Mouse (Mus musculus) cerebellum, postnatal 25 days (tissue): ENCODE measurements around the gene Hdgfl2.
"Not testable (repeated sequence)": the region's sequence is repeated elsewhere in the genome, so short reads cannot be mapped to it uniquely, and the experiment has no call there.

Experiments used
- DNase-seq, 2 experiments: peaks; one replicate each; pipeline ENCODE4 v3.0.0; 2021; ENCODE audit warnings: mixed read lengths in 2 of 2

Hdgfl2 gene

DNA sequence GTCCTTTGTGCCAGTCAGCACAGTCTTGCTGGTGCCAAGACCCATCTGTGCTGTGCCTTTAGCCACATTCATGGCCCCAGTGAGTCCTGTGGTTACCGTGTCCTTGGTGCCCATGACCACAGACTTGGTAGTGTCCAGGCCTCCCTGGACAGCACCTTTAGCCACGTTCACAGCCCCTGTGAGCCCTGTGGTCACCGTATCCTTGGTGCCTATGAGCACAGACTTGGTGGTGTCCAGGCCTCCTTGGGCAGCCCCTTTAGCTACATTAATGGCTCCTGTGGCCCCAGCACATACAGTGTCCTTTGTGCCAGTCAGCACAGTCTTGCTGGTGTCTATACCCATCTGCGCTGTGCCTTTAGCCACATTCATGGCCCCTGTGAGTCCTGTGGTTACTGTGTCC, 27.0 kb downstream of the Hdgfl2 start:
- not testable (repeated sequence) for DNase-seq

- no peak for DNase-seq
Measured at GRCm38 (mm10) chr17:56106981-56107380, 27.5 kb downstream of the Hdgfl2 start.

DNA sequence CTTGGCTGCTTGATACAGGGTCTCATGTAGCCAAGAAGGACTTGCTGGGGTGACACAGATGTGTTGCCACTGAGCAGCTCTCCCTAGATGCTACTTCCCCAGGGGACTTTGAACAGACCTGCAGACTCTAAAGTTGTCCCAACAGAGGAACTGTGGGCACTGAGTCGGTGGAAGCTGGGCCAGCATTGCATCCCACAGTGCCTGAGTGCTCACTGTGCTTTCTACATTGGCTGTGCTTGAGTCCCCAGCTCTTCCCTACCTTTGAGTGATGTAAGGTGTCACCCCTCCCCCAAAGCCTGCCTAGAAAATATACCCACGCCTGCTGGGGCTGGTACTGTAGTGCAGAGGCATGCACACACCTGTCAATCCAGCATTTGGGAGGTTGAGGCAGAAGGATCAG, 28.3 kb downstream of the Hdgfl2 start:
- DNase-seq = no peak

DNA sequence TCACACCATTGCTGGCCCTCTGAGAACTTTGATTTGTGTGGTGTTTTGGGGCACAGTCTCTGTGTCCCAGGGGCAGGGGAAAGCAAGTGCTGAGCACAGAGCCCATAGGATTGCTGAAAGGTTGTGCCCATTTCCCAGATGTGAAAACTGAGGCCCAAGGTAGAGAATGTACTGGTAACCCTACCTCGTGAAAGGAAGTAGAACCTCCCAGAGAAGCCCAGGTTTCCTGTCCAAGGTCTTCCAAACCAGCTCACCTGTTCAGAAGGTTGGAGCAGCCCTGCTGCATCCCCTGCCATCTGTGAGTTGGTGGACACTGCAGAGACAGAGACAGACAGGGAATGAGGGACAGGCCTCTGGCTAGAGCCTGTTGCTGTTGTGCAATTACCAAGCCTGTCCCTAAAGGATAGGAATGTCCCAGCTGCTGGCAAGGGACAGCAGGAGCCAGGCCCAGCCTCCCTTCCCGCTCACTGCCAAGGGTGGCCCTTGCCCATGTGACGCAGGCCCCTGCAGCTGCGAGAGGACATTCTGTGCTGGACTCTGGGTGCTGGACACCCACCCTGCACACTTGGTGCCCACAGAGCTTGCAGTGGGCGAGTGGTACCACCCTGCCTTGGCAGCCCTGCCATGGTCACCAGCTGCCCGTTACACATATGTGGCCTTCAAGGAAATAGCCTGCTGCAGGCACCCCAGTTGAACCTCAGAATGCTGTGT, 29.1 kb downstream of the Hdgfl2 start:
- peak in 1 of 2 experiments; percentile 37 for DNase-seq

DNA sequence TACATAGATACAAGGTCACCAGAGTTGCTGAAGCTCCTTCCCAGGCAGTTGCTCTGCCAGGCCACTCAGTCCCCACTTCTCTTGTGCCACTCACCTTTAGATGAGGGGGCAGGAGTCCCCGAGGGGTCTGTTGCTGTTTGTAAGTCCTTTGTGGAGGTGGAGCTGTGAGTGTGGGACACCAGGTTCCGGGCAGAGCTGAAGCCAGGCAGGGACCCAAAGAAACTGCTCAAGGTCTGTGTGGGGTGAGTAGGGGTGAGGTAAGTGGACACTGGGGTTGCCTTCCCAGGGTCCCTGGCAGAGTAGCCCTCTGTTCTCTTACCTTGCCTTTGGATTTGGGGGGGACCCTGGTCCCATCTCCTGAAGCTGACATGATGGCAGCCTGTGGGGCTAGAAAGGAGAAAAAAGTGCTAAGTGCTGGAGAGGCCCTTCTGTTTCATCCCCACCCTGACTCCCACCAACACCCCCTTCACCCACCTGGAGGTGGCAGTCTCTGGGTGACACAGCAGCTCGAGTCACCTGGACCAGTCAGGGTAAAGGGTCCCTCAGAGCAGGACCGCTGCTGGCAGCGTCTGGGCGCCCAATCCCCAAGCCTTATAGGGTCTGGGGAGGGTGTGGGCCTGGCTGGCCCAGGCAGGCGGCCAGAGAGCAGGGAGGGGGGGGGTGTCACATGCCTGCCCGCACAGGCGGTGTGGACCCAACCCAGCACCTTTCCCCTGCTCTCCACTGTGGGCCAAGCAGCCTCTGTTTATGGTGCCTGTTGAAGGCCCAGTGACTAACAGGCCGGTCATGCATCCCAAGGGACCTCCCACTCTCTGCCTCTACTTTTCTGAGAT, 30.0 kb downstream of the Hdgfl2 start, which contains the start of gene Plin4:
Plin4 (minus strand) TSS at position 585 of the 833 bp plus-strand sequence.
- no peak for DNase-seq

DNA sequence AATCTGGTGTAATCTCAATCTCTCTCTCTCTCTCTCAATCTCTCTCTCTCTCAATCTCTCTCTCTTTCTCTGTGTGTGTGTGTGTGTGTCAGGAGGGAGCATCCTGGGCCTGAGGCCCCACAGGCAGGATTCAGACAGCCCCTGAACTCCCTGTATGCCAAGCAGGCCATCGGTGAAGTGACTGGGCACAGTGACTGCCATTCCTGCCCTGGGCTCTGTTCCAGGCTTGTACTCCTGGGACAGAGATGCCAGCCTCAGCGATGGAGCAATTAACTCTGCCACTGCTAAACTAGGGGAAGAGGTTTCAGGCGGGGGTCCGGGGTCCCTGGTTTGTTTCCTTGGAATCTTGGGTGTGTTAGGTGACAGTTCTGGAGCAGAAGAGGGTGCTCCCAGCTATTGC, 31.1 kb downstream of the Hdgfl2 start:
- peak in 1 of 2 experiments; percentile 58 for DNase-seq

DNA sequence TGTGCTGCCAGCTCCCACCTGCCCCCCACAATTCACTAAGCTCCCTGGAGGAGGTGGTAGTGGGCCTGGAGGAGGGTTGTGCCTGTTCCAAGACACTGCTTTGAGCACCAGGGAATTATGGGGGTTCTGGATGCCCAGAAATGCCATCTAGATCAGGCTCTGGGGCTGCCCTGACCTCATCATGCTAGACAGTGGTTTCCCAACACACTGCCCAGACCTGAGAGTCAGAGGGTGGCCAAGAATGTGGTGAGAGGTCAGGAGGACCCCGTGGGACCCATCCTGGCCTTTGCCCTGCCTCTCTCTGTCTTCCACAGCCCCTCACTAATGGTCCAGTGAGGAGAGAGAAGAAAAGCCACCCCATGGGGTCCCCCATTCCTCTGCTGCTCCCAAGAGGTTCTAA, 31.6 kb downstream of the Hdgfl2 start:
- no peak for DNase-seq

GRCm38 (mm10) chr17:56111864-56112263, 32.4 kb downstream of the Hdgfl2 start:
- peak; percentile 69 to 83 for DNase-seq

GRCm38 (mm10) chr17:56112743-56113142, 33.3 kb downstream of the Hdgfl2 start:
- no peak for DNase-seq

DNA sequence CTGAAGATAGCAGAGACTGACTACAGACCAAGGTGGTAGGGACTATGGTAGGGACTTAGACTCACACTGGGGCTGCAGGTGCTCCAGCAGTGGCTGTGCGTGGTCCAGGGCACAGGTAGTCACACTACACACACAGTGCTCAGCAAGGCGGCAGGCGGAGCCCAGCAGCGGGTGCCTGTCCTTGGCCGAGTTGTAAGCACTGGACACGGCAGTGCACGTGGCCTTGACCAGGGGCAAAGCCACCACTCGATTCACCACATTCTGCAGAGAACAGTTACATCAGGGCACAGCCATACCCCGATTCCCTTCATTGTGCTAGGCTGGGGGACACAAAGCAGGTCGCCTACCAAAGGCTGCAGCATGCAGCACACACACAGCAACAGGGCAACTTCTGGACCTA, 36.8 kb downstream of the Hdgfl2 start:
- DNase-seq = no peak

DNA sequence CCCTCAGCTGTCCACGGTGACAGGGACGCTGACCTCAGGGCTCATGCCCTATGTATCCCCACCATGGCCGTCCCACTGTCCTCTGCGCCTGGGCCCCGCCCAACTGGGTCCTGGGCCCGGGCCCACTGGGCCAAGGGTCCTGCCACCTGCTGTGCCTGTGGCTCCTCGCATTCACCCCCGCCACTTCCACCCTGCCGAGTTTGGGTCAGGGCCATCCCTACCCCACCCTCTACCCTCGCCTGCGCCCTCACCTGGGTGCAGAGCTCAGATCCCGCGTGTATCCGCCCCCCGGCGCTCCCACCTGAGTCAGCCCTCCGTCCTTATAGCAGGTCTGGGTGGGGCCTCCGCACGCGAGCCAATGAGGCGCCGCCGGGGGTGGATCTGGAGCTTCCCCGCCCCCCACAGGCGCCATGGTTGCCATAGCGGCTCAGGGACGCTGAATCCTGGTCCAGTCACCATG, 37.8 kb downstream of the Hdgfl2 start, which contains the start of gene Plin5:
Plin5 (minus strand) TSS at position 346 of the 460 bp plus-strand sequence.
- DNase-seq = peak; percentile 49 to 75

DNA sequence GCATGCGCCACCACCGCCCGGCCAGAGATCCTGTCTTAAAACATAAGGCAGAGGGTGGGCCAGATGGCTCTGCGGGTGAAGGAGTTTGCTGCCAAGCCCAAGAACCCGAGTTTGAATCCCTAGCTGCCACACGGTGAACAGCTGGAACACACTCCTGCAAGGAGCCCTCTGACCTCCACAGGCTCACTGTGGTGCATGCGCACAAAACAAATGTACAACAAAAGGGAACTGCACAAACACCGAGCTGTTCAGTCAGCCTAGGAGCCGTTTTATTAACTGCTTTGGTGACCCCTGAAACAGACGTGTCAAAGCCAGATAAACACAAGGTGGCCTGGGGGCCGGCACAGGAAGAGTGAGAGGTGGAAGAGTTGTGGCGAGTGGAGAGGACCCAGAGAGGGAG, 40.0 kb downstream of the Hdgfl2 start:
- no peak for DNase-seq

DNA sequence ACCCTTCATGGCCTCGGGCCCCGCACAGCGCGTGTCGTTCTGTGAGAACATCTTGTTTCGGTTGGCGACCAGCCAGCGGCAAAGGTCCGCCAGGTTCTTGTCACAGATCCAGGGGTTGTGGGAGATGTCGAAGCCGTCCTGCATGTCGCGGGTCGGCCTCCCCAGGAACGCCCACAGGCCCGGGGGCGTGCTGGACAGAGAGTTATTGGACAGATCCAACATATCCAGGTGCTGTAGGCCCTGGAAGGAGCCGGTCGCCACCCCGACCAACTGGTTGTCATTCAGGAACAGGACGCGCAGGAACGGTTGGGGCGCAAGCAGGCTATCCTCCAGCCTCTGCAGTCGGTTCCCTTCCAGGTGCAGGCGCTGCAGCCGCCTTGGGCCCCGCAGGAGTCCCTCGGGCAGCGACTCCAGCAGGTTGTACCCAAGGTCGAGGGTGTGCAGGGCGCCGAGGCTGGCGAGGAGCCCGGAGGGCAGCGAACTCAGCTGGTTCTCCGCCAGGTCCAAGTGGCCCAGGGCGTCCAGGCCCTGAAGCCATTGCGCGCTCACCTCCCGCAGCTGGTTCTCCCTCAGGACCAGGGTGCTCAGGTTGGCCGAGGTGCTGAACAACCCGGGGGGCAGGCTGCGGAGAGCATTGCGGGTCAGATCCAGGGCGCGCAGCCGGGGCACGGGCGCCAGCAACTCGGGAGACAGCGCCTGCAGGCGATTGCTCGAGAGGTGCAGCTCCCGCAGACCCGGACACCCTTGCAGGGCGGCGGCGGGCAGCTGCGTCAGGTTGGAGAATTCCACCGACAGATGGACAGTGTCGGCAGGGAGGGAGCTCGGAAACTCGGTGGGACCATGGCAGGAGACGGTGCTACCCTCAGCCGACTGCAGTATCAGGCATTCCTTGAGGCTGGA, 40.8 kb downstream of the Hdgfl2 start:
- peak; percentile 69 for DNase-seq

DNA sequence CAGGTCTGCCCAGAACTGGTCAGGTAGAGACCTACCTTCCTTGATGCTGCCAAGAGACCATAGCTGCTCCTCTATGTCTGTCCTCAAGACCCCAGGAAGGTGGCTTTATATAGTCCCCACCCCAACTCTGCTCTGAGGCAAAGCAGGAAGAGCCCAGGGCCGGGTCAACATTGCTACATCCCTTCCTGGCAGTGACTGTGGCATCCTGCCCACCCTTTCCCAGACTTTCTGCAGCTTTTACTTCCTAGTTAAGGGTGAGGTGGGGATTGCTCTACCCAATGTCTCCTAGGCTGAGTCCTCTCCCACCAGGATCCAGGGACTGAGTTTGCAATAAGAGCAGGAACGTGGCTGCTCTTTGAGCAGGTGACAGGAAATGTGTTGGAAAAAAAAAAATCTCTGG, 42.4 kb downstream of the Hdgfl2 start, which contains the start of gene Lrg1:
Lrg1 (minus strand) TSS at position 176 of the 400 bp plus-strand sequence.
- DNase-seq = no peak

- no peak for DNase-seq
Measured at GRCm38 (mm10) chr17:56123161-56123560, 43.7 kb downstream of the Hdgfl2 start.

DNA sequence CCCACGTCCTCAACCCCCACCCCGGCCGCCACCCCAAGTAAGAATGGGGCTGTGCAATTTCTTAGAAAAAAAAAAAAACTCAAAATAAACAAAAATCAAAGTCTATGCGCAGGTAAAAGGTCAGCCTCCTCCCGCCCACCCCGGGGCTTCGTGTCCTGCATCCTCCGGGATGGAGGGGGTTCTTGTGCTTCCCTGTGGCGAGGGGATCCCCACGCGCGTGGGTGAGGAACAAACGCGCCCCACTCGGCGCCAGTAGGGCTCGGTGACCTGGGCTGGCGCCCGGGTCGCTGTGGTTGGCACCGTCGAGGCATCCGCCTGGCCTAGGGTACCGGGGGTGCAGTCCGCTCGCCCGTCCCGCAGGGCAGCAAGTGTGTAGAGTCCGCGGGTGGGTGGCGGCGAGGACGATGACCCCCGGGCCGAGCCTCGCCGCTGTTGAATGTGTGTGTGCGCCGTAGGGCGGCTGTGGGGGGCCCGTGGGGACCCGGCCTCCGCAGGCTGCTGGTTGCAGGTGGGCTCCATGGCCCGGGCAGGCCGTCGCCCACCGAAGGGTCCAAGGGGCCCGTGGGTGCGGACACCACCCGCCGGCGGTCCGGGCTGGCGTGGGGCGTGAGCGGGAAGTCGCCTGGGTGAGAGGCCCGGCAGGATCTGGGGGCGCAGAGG, 44.4 kb downstream of the Hdgfl2 start:
- DNase-seq = no peak

GRCm38 (mm10) chr17:56124377-56125275, 45.2 kb downstream of the Hdgfl2 start:
- DNase-seq = peak; percentile 66 to 80

DNA sequence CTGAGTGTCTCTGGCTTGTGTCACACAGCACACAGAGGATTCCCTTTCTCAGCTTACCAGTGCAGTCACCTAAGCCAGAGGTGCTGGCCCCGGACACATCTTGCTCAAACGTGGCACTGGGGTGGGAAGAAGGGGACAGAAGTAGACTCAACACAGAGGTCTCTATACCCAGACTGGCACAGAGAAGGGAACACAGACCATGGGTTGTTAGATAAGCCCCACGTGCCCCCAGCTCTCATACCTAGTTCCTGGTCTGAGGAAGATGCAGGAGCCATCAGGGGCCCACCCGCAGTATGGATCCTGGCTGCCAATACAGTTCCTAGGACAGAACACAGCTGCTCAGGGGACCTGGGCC, 45.8 kb downstream of the Hdgfl2 start:
- DNase-seq = no peak

DNA sequence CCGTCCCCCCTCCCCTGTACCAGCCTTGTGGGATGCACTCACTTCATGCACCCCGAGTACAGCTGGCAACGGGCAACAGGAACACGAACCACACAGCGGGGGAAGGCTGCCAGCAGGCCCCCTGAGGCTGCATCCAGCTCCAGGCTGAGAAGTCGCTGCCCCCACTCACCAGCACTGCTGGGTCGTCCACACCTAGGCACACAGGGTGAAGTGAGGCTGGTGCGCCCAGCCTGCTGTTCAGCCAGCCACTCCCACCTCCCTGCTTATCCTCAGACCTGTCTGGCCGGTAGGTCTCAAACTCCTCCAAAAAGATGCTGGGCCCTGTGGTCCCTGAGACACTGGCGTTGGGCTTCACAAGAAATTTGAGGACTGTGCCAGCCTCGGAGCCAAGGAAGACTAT, 46.7 kb downstream of the Hdgfl2 start:
- no peak for DNase-seq

- DNase-seq = peak; percentile 58 to 67
Measured at GRCm38 (mm10) chr17:56128246-56128645, 48.8 kb downstream of the Hdgfl2 start.

DNA sequence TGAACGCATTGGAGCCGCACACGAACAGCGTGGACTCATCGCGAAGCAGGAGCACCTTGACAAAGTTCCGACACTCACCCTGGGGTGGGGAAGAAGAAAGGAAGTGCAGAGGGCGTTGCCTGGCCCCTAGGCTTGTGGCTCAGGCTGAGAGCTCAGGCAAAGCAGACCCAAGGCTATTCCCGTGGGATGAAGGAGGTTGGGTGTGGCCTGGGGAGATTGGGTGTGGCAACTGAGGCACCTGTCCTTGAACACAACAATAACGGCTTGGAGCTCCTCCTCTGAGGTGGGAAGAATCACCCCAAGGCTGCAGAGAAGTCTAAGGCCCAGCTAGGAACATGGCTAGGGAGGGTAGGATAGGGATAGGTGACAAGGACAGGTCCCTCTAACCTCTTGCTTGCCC, 51.7 kb downstream of the Hdgfl2 start:
- no peak for DNase-seq
